Mouse (Mus musculus) G1E-ER4 (cell line): Measurements from ENCODE around the gene Ifitm2. TPM values are rescaled to one million over a fixed set of nuclear protein-coding genes. Genes with fewer than 3 reads are reported as not detected.

Source experiments
- GATA1 ChIP-seq: IDR thresholded peaks from one replicate; pipeline ENCODE4 v1.8.0; 2012; ENCODE audit warnings: low read length, inconsistent platforms
- polyA plus RNA-seq: library from polyadenylated mRNA; stranded (reverse); fragments of >175 nt; gene quantifications from 2 replicates; pipeline ENCODE4 v1.2.3, GENCODE M21; 2012

Ifitm2 gene
- polyA plus RNA-seq, 1 experiment: 234 TPM

DNA sequence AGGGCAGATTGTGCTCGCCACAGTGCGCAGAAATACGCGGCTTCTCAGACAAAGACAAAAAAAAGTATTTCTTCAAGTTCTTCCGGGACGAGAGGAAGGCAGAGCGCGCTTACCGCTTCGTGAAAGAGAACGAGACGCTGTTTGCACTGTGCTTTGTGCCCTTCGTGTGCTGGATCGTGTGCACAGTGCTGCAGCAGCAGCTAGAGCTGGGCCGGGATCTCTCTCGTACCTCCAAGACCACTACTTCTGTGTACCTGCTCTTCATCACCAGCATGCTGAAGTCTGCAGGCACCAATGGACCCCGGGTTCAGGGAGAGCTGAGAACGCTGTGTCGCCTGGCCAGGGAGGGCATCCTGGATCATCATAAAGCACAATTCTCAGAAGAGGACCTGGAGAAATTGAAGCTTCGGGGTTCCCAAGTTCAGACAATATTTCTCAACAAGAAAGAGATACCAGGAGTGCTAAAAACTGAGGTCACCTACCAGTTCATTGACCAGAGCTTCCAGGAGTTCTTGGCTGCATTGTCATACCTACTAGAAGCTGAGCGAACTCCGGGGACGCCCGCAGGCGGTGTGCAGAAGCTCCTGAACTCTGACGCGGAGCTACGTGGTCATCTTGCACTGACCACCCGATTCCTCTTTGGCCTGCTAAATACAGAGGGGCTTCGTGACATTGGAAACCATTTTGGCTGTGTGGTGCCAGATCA, 32.6 kb downstream of the Ifitm2 start:
- TF ChIP-seq GATA1: no peak

DNA sequence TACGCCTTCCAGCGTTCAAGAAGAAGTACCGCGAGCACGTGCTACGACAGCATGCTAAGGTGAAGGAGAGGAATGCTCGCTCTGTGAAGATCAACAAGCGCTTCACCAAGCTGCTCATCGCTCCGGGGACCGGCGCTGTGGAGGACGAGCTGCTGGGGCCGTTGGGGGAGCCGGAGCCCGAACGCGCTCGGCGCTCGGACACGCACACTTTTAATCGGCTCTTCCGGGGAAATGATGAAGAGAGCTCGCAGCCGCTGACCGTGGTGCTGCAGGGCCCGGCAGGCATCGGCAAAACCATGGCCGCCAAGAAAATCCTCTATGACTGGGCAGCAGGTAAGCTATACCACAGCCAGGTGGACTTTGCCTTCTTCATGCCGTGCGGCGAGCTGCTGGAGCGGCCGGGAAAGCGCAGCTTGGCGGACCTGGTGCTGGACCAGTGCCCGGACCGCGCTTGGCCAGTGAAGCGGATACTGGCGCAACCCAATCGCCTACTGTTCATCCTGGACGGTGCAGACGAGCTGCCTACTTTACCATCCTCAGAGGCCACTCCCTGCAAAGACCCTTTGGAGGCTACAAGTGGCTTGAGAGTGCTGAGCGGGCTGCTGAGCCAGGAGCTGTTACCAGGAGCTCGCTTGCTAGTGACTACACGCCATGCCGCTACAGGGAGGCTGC, 33.3 kb downstream of the Ifitm2 start:
- TF ChIP-seq GATA1: no peak

DNA sequence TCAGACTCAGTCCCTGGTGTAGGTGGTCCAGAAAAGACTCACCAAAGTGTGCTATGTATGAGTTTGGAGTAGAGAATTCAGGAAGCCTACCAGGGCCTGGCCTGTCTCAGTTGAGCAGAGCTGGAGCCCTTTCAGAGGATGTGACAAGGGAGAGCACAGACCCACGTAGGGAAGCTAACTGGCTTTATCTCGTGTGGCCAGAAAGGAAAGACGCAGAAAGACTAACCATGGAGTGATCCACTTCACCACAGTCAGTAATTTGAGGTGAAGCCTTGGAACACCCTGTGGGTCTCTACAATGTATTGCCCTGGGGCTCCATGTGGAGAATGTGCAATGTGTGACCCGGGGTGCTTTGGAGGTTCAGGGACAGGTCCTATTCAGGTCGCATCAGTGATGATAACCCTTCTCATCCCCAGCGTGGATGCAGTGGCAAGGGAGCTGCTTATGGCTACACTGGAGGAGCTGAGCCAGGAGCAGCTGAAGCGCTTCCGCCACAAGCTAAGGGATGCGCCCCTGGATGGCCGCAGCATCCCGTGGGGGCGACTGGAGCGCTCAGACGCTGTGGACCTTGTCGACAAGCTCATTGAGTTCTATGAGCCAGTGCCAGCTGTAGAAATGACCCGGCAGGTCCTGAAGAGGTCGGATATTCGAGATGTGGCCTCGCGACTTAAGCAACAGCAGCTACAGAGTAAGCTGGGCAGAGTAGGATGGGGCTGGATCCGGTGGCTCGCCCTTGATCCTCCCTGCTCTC, 34.4 kb downstream of the Ifitm2 start:
- no peak for TF ChIP-seq GATA1

DNA sequence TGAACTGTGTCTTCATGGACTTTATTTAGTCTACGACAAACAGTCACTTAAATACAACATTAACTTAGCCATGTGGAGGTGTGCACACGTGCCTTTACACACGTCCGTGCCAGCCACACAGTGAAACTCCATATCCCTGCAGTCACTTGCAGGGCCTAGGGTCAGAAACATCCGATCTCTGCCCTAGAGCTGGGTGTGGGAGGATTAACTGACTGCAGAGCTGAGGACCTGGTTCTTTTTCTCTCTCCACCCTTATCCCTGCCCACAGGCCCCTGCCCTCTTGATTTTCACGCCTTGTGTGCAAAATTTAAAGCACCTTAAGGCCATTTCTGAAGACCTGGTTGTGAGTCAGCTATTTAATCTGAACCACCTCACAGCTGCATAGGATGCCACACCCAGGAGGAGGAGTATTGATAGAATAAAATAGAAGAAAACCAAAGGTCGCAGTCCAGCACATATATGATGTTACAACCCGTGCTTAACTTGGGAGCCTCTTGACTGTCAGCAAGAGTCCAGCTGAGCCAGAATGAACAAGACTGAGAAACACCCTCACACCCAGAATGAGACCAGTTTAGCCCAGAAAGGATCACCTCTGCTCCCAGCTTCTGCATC, 35.3 kb downstream of the Ifitm2 start, which contains the start of gene Nlrp6:
TSS of gene Nlrp6 (plus strand) at position 485 of the 612 bp plus-strand sequence.
- TF ChIP-seq GATA1: no peak

DNA sequence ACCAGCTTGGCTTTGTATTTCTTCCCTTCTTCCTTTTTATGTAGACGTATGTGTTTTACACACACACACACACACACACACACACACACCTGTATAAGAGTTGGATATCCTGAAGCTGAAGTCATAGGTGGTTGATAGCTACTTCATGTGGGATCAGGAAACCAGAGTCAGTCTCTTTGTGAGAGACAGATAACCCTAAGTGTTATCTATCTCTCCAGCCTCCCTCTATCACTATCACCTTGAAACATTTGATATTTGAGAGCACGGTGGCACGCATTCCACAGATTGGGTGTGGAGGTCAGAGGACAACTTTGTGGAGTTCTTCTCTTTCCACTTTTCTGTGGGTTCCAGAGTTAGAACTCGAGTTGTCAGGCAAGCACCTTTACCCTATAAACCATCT, 35.9 kb downstream of the Ifitm2 start:
- TF ChIP-seq GATA1: peak; percentile 52

DNA sequence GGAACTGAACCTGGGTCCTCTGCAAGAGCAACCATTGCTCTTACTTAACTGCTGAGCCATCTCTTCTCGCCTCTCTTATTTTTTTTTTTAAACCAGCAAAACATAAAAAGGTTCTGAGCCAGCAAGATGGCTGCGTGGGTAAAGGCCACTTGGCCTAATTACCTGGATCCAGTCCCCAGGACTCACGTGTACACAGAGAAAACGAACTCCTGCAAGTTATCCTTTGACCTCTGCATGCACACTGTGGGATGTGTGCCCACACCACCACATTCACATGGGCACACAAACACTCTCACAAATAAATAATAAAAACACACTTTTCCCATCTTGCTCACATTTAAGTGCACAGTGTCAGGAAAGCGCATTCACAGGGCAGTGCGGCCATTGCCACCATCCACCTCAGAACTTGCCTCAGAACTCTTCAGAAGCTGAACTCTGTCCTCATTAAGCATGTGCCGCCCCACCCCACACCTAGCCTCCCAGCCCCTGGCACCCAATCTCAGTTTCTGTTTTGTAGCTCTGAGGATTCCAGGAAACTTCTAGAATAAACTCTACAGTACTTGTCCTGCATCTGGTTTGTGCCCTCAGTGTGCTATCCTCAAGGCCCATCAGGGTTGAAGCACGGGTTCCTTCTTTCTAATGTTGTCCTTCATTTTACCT, 41.6 kb downstream of the Ifitm2 start:
- TF ChIP-seq GATA1: no peak

DNA sequence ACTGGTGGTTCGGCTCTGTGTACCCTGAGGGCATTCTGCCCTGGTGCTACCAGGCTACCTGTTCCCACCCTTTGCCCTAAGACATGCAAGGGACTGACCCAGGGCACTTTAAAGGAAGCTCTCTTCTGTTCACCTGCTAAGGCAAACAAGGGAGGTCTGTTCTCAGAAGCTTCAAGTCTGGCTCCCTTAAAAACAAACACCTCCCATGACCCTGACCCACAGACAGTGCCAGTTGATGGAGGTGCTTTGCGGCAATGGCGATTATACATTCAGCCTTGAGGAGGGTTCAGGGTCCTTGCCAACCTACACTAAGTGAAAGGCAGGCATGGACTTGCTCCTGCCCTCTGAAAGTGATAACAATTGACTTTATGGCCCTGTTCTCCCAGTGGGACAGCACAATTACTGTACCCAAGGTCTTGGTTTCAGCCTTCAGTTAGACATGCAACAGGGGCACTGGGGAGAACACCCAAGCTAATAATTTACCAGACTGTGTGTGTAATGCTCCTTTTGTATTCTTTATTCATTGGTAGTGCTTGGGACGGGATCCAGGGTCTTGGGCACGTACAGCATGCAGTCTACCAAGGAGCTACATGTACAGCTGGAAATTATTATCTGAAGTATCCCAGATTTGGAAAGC, 42.8 kb downstream of the Ifitm2 start:
- no peak for TF ChIP-seq GATA1

DNA sequence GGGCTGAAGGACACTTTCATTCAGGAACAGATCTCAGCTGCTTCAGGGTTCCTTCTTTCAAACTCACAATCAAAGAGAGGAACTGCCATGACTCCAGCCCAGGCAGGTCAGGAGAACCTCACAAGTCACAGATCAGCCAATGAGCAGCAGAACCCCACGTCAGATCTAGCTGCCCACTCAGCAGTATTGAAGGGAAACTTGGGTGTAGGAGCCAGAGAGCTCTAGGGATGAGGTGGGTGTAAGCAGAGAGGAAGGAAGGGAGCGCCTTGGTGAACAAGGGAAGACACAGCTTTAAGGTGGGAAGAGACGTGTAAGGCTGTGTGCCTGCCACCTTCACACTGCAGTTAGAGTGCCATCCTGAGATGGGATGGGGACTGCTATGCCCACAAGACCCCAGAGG, 43.5 kb downstream of the Ifitm2 start:
- no peak for TF ChIP-seq GATA1

DNA sequence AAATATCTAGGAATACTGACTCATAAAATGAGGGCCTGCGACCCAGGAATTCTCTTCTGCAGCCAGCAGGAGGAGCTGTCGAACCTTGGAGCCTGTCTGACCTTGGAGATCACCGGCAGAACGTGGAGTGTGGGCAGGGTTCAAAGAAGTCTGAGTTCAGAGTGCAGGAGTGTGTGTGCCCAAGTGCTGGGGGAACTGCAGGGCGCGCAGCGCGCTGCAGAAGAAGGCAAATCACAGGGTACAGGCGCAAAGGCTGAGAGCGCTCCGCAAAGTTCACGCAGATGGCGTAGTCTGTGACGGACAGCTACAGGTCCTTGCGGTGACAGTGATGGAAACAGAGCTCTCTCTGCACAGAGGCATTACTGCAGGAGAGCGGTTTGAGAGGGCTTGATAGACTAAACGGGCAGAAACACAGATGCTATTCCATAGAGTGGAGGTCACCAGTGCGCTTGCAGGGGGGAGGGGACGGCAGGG, 47.1 kb downstream of the Ifitm2 start:
- TF ChIP-seq GATA1: no peak

DNA sequence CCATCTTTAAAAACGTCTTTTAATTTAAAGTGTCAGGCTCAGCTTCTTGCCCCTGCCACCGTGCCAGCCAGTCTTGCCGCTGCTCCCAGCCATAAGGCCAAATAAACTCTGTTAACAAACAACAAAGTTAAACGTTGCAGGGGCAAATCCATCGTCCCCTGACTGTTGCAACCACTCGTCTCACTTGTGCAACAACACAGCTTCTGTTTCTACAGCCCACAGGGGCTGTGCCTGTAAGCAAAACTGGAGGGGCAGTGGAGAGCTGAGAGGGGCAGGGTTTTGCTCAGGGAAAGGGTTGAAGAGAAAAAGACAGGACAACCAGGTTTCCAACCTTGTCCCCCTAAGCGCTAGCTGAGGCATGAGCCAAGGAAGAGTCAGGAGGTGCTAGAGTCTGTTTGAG, 47.6 kb downstream of the Ifitm2 start:
- TF ChIP-seq GATA1: no peak

DNA sequence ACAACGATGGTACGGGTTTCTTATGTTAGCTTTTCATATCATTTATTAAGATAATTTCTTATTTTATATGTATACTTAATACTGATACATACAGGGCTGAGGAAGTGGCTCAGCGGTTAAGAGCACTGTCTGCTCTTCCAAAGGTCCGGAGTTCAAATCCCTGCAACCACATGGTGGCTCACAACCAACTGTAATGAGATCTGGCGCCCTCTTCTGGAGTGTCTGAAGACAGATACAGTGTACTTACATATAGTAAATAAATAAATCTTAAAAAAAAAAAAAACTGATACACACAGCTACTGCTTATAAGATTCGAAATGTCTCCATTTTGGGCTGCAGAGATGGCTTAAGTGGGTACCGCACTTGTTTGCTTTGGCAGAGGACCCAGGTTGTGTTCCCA, 48.1 kb downstream of the Ifitm2 start:
- TF ChIP-seq GATA1: no peak

DNA sequence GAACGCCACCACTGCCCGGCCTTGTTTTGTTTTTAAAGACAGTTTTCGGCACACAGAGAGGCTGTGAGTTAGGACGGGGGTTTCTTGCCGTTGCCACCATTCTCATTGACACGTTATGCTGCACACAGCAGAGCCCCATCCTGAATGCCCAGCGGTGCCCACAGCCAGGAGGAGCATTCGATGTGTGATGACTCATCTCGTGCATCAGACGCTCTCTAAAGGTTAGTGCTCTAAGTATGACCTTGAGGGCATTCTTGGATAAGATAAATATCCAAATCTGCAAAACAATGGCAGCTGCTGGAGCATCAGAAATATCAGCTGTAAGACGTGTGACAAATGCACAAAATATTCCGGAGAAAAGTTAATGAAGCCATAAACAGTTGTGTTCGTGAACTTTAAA, 48.7 kb downstream of the Ifitm2 start:
- TF ChIP-seq GATA1: no peak

DNA sequence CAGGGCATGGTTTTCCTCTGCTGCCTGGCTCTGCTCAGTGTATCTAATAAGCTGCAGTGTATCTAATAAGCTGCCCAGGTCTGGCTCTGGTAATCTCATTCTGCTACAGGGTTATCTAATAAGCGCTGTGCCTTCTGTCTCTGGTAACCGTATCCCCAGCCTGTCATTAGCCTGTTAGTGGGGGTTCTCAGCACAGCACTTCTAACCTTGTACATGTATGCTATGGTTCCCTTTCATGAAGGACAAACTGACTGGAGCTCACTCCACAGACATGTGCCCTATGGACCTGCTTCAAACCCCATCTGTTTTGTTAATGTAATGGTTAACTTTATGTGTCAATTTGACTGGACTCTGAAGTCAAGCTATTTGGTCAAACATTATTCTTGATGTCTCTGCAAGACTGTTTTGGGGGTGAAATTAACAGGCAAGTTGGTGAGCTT, 50.1 kb downstream of the Ifitm2 start:
- TF ChIP-seq GATA1: no peak

Other genes starting within 250 kb of the Ifitm2 start
- not detected in 2 replicates for gene Cyp2e1, start 192.2 kb downstream of the Ifitm2 start, polyA plus RNA-seq
- not detected in 2 replicates for gene Syce1, start 168.1 kb downstream of the Ifitm2 start, polyA plus RNA-seq
- not detected in 2 replicates for gene Zfp941, start 133.8 kb downstream of the Ifitm2 start, polyA plus RNA-seq
- gene Urah, start 121.0 kb downstream of the Ifitm2 start, polyA plus RNA-seq: not detected in 2 replicates
- not detected in 2 replicates for gene Scgb1c1, start 110.4 kb downstream of the Ifitm2 start, polyA plus RNA-seq
- 0.06 TPM in 1 of 2 replicates, not detected in the other for gene Odf3, start 108.2 kb downstream of the Ifitm2 start, polyA plus RNA-seq
- 0.18 and 0.99 TPM in 2 replicates for gene Gm45785, start 99.7 kb downstream of the Ifitm2 start, polyA plus RNA-seq
- 39.1 and 49.2 TPM in 2 replicates for gene Ric8a, start 99.0 kb downstream of the Ifitm2 start, polyA plus RNA-seq
- gene Bet1l, start 98.4 kb downstream of the Ifitm2 start, polyA plus RNA-seq: 3.2 and 3.9 TPM in 2 replicates
- gene Psmd13, start 74.0 kb downstream of the Ifitm2 start, polyA plus RNA-seq: 50.0 and 92.4 TPM in 2 replicates
- 25.4 and 38.9 TPM in 2 replicates for gene Sirt3, start 73.7 kb downstream of the Ifitm2 start, polyA plus RNA-seq
- gene Cox8b, start 55.5 kb downstream of the Ifitm2 start, polyA plus RNA-seq: not detected in 2 replicates
- not detected in 2 replicates for gene Nlrp6, start 35.1 kb downstream of the Ifitm2 start, polyA plus RNA-seq
- gene Pgghg, start 14.6 kb downstream of the Ifitm2 start, polyA plus RNA-seq: 6.3 and 7.2 TPM in 2 replicates
- 0.43 and 0.61 TPM in 2 replicates for gene Ifitm5, start 5.7 kb downstream of the Ifitm2 start, polyA plus RNA-seq
- not detected in 2 replicates for gene Gm45717, start 50 bp downstream of the Ifitm2 start, polyA plus RNA-seq
- gene Ifitm1, start 11.2 kb upstream of the Ifitm2 start, polyA plus RNA-seq: 0.08 and 0.26 TPM in 2 replicates
- gene Ifitm3, start 54.8 kb upstream of the Ifitm2 start, polyA plus RNA-seq: not detected in 2 replicates
- gene Ifitm6, start 61.9 kb upstream of the Ifitm2 start, polyA plus RNA-seq: not detected in 2 replicates
- not detected in 2 replicates for gene Gm17387, start 73.1 kb upstream of the Ifitm2 start, polyA plus RNA-seq
- gene B4galnt4, start 105.1 kb upstream of the Ifitm2 start, polyA plus RNA-seq: not detected in 2 replicates
- gene Pkp3, start 122.2 kb upstream of the Ifitm2 start, polyA plus RNA-seq: 0.05 TPM in 1 of 2 replicates, not detected in the other
- 7.2 and 9.5 TPM in 2 replicates for gene Sigirr, start 144.6 kb upstream of the Ifitm2 start, polyA plus RNA-seq
- not detected in 2 replicates for gene Ano9, start 161.8 kb upstream of the Ifitm2 start, polyA plus RNA-seq
- 49.9 and 62.6 TPM in 2 replicates for gene Ptdss2, start 166.4 kb upstream of the Ifitm2 start, polyA plus RNA-seq
- gene Rnh1, start 216.9 kb upstream of the Ifitm2 start, polyA plus RNA-seq: 1.5 and 14.6 TPM in 2 replicates
- 46.6 and 52.7 TPM in 2 replicates for gene Hras, start 238.0 kb upstream of the Ifitm2 start, polyA plus RNA-seq
- 2.4 and 3.1 TPM in 2 replicates for gene Lrrc56, start 238.2 kb upstream of the Ifitm2 start, polyA plus RNA-seq